Mouse (Mus musculus) left cerebral cortex, postnatal 14 days (tissue): Measurements from ENCODE around the gene Col20a1. TPM values are rescaled to one million over a fixed set of nuclear protein-coding genes. Genes with fewer than 3 reads are reported as not detected.
A peak's percentile ranks its signal among the peaks of the same experiment; 100 is the strongest.

ENCODE experiments used
- DNase-seq, 2 experiments: peaks; one replicate each; pipeline ENCODE4 v3.0.0; 2021 to 2022; ENCODE audit warnings: low spot score in 2 of 2, mixed read lengths in 1 of 2
- intact Hi-C: fragments of 180-260 bp; cut with DNase I; formaldehyde crosslinking; loops from one replicate; pipeline ENCODE4 v1.15.1; 2025
- total RNA-seq, 2 experiments: library from RNA; stranded (reverse); gene quantifications; 2 replicates each; pipeline ENCODE4 v1.2.3; 2021

The Col20a1 gene
- total RNA-seq, 2 experiments from 2014 or later, result 1.6 to 2.4 TPM

- intact Hi-C loops, result no loop called here
- DNase-seq, result no peak
Measured at GRCm38 (mm10) chr2:181048252-181048945, 62.1 kb downstream of the Col20a1 start.

- intact Hi-C loops, result no loop called here
- DNase-seq, result no peak
Measured at GRCm38 (mm10) chr2:181048986-181049385, 62.7 kb downstream of the Col20a1 start.

GRCm38 (mm10) chr2:181052171-181052570, 65.8 kb downstream of the Col20a1 start:
- no peak for DNase-seq
- intact Hi-C loops, result no loop called here

GRCm38 (mm10) chr2:181057341-181057740, 71.0 kb downstream of the Col20a1 start:
- intact Hi-C loops, result no loop called here
- peak in 1 of 2 experiments; percentile 54 for DNase-seq

- intact Hi-C loops, result no loop called here
- DNase-seq, result no peak
Measured at GRCm38 (mm10) chr2:181058193-181058592, 71.9 kb downstream of the Col20a1 start.

GRCm38 (mm10) chr2:181060127-181060526, 73.8 kb downstream of the Col20a1 start:
- peak; percentile 87 to 88 for DNase-seq
- intact Hi-C loops, result loop anchor here (1.0 to 2.0 kb wide), 2 partner anchors 27 to 64 kb away; no protein-coding TSS in a partner anchor

GRCm38 (mm10) chr2:181065827-181066226, 79.5 kb downstream of the Col20a1 start:
- intact Hi-C loops, result no loop called here

More at GRCm38 (mm10) chr2:181065827-181066226, 79.5 kb downstream of the Col20a1 start:
- no peak for DNase-seq

Other genes with a start within 250 kb of the Col20a1 start
- gene Bhlhe23, start 209.6 kb upstream of the Col20a1 start, total RNA-seq, result not detected
- 10 to 100 TPM; 63.1 to 68.4 TPM for gene Ythdf1, start 65.6 kb upstream of the Col20a1 start, total RNA-seq
- not detected for gene Birc7, start 57.5 kb upstream of the Col20a1 start, total RNA-seq
- gene Nkain4, start 31.8 kb upstream of the Col20a1 start, total RNA-seq, result 10 to 100 TPM; 35.7 to 45.1 TPM
- gene Arfgap1, start 19.3 kb upstream of the Col20a1 start, total RNA-seq, result 100 to 1,000 TPM; 136 to 137 TPM
- gene Chrna4, start 57.0 kb downstream of the Col20a1 start, total RNA-seq, result 10 to 100 TPM; 34.3 to 41.3 TPM
- 100 to 1,000 TPM; 179 to 188 TPM for gene Kcnq2, start 148.8 kb downstream of the Col20a1 start, total RNA-seq
- gene Eef1a2, start 170.5 kb downstream of the Col20a1 start, total RNA-seq, result 1,000 to 10,000 TPM; 1,193 to 1,221 TPM
- gene Ppdpf, start 200.7 kb downstream of the Col20a1 start, total RNA-seq, result 100 to 1,000 TPM; 114 to 118 TPM
- gene Ptk6, start 216.3 kb downstream of the Col20a1 start, total RNA-seq, result under 1 TPM in 1 of 2 experiments, not detected in 1; 0.08 TPM
- under 1 TPM; 0.30 to 0.35 TPM for gene Srms, start 226.7 kb downstream of the Col20a1 start, total RNA-seq
- not detected for gene Fndc11, start 233.5 kb downstream of the Col20a1 start, total RNA-seq